Mouse (Mus musculus): ENCODE results near the gene Caskin2.

The Caskin2 gene

DNA sequence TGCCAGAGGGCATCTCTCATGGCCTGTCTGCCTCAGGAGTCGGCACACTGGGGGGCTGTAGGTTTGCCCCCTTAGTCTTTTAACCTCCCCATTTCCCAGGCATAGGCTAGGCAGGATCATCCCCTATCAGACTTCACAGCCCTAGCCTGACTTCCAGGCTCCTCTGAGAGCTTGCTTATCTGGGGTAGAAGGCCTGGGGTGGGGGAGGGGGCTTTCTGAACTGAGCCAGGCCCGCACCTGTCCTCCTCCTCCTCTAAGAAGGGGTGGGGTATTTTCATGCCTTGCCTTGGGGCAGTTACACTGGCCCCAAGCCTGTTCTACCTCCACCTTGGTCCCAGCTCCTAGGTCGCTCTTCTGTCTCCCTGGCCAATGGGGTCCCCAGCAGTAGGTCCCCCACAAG lies 18.1 kb upstream of the Caskin2 start:
- DNase-seq (ENCODE audit: low spot score in 2 of 2) = no peak

DNA sequence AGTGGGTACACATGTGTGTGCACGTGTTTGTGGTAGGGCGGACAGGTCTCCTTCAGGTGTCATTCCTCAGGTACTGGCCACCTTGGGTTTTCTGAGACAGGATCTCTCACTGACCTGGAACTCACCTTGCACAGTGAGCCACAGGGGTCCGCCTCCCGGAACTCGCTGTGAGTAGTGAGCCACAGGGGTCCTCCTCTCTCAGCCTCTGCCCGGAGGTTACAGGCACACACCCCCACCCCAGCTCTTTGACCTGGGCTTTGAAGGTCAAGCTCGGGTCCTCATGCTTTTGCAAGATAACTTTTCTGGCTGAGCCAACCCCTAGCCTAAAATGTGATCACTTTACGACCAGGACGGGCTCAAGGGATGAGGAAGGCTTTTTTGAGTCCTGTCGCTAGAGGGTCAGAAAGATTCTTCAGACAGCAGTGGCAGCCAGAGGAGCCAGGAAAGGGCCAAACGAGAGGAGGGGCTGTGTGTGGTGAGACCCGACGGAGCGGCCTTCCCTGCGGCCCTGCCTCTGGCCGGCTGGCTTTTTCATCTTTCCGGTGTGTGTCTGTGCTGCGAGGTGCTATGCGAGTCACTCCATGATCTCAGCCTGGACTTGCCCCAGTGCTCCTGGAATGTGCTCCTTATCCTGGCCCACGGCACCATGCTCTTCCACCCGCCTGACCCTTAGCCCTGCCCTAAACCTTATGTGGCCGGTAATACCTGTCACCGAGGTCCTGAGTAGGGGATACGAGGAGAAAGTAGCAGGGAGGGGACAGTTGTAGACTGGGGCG lies 17.3 kb upstream of the Caskin2 start:
- no peak for DNase-seq (ENCODE audit: low spot score in 2 of 2)

DNA sequence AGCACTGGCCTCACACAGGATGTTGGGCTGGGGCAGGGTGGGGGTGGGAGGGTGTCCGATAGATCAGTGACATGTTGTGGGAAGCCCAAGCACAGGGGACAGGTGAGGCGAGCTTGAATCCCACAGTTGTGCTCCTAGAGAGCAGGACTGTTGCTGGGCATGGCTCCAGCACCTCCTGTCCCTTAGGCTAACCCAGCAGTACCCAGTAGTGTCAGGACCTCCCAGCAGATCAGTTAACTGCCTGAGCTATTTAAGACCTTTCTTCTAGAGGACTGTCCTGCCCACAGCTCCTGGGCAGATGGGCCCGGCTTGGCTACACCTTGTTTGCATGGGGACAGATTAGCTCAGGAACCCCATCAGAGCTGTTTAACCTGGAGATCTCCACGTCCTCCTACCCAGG lies 15.6 kb upstream of the Caskin2 start:
- no peak for DNase-seq (ENCODE audit: low spot score in 2 of 2)

DNA sequence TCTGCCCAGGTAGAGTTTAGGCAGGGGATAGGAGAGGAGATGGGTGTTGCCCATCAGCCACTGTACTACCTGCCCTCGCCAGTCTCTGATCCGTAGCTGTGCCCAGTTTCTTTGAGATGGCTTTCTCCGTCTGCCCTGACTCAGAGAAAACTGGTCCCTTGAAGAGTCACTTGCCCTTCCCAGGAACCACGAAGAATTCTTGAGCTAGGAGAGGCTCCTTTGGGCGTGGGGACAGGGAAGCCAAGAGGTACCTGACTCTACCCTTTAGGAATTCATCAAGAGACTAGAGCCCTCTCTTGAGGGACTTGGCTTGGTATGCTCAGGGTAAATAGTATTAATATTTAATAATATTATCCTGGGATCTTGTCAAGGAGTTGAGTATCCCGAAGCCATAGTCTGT lies 14.2 kb upstream of the Caskin2 start:
- DNase-seq (ENCODE audit: low spot score in 2 of 2) = no peak

DNA sequence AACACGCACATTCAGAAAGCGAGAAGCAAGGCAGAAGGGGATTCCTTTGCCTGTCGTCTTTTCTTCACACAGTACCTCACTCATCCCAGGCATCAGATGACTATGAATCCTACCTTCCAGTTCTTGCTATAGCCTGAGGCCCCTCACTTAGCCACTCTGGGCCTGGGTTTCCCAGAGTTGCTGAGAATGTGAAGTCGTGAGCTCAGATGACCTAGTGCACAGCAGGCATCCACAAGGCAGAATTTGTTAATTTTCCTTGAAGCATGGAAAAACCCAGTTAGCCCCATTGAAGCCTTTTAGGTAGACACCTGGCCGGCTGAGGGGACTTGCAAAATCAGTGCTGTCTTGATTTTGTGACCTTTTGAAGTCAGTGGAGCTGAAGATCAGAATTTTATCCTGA lies 13.0 kb upstream of the Caskin2 start:
- no peak for DNase-seq (ENCODE audit: low spot score in 2 of 2)

DNA sequence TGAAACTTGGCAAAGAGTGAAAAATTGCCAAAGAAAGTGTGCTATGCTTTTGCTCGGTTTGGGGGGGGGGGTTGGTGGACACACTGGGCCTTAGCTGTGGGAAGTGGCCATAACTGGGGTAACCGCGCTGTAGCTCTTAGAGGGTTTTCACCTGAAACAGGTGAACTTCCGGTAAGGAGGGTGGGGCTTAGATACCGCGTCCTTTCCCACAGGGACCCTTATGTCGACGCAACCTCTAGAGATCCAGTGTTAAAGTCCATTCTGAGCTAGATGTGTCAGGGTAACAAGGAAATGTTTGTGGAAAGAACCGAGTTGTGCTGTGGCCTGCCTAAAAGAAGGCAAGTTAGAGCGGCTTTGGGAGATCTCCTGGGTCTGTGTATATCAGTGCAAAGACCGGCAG lies 11.4 kb upstream of the Caskin2 start:
- no peak for DNase-seq (ENCODE audit: low spot score in 2 of 2)

DNA sequence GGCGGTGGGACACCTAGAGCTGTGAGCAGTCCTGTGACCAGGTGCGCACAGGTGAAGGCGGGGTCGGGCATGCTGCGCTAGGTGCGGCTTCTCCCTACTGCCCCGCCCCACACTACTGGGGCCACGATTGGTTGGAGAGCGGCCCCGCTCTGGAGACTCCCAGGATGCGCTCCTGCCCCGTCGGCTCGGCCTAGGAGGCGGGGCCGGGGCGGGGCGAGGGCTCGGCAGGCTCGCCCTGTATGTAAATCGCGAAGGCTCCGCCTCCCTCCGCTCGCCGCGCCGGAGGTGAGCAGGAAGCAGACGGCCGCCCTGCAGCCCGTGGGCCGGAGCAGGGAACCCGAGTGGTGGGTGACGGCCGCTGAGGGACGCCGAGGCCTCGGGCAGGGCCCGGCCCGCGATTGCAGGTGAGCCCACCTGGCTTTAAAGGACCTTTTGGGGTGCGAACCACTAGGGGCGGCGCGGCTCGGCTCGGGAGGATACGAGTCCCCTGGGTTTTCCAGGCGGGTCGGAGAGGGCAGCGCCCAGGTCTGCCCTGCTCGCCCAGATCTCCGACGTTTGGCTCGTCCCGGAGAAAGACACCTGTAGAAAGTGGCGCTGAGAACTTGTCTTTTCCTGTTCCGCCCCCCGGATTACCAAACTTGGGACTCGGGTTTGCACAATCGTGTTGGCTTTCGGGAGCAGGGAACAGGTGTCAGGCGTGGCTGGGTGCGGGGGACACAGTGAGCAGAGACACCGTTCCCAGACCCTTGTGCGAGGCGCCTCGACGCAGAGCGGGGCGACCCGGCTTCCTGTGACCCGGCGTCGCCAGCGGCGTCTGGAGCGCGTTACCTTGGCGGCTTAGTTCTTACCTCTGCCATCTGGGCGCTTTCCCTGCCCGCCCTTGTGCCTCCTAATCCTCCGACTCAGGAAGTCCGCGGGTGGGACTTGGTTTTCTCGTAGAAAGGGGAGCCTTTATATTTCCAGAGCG lies 10.6 kb upstream of the Caskin2 start, which contains the start of gene Llgl2:
TSS of gene Llgl2 (plus strand) at position 276 of the 967 bp plus-strand sequence.
- peak; percentile 72 to 81 for DNase-seq (ENCODE audit: low spot score in 2 of 2)

DNA sequence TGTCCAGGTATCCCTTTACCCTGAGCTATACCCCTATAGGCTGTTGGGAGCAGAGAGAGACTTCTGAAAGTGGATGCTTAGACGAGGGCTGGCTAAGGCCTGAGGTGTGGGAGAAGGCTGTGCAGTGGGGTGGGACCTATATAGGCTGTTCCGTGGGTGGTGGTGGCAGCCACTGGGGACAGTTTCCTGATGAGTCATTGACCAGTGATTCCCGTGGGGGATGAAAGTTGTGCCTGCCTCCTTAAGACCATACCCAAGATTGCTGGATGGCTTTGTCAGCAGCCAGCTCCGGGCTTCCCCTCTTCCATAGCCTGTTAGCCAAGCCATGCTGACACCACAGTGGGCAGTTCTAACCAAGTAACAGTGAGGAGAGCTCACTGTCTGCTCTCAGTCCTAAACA lies 7.6 kb upstream of the Caskin2 start:
- DNase-seq (ENCODE audit: low spot score in 2 of 2) = no peak

DNA sequence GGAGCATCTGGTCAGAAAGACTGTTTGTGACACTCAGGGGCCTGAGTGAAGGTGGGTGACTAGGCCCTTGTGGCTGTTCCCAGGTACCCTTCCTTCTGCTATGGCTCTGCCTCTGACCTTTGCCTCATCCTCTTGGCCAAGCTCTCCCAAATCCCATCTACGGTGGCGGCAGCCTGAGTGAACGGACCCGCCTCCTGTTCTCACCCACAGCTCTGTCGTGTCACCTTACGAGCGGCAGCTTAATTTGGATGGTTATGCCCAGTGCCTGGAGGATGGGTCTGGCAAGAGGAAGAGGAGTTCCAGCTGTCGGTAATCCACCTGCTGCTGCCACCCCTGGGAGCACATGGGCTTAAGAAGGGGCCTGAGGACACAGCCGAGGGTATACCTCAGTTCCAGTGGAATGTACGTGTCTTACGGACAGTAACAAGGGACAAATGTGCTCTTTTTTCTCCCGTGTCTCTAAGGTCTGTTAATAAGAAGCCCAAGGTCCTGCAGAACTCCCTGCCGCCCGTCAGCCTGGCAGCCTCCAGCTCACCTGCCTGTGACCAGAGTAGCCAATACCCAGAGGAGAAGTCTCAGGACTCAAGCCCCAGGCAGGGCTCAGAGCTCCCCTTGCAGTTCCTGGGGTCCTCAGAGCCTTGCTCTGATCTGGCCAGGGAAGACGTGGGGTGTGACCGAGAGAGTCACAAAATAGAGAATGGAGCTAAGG lies 6.6 kb upstream of the Caskin2 start:
- no peak for DNase-seq (ENCODE audit: low spot score in 2 of 2)

DNA sequence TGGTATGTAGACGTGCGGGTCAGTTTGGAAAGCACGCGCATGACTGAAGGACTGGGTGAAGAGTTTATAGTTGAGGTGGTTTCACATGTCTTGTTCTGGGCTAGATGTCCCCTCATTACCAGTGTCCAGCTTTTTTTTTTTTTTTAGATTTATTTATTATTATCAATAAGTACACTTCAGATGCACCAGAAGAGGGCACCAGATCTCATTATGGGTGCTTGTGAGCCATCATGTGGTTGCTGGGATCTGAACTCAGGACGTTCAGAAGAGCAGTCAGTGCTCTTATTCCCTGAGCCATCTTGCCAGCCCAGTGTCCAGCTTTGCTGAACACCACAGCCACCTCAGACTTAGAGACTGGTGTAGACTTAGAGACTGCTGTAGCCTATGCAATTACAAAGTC lies 3.9 kb upstream of the Caskin2 start:
- DNase-seq (ENCODE audit: low spot score in 2 of 2) = no peak

DNA sequence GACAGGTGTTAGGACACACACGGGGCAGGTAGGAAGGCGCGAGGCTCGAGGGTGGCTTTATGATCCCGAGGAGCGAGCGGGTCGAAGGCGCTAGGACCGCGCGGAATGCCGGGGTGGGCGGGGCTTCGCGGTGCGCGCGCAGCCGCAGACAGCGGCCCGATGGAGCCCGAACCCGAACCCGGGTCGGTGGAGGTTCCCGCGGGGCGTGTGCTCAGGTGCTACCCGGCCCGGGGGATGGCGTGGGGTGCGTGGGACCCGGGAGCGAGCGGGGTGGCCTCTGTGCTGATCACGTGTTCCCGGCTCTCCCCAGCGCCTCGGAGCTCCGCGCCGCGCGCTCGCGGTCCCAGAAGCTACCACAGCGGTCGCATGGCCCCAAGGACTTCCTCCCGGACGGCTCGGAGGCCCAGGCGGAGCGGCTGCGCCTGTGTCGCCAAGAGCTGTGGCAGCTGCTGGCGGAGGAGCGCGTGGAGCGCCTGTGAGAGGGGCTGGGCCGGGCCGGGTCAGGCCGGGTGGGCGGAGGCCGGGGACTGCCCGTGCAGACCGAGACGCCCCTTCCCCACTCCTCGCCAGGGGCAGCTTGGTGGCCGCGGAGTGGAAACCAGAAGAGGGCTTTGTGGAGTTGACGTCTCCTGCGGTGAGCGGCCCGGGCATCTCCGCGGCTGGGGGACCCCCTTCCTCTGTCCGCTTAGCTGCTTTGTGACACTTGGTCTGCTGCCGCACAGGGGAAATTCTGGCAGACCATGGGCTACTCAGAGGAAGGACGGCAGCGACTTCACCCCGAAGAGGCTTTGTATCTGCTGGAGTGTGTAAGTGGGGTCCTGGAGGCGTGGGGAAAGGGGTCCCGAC lies 1.4 kb upstream of the Caskin2 start, which contains the start of gene Tsen54:
TSS of gene Tsen54 (plus strand) at position 120 of the 846 bp plus-strand sequence.
- DNase-seq (ENCODE audit: low spot score in 2 of 2) = peak; percentile 83 to 91

DNA sequence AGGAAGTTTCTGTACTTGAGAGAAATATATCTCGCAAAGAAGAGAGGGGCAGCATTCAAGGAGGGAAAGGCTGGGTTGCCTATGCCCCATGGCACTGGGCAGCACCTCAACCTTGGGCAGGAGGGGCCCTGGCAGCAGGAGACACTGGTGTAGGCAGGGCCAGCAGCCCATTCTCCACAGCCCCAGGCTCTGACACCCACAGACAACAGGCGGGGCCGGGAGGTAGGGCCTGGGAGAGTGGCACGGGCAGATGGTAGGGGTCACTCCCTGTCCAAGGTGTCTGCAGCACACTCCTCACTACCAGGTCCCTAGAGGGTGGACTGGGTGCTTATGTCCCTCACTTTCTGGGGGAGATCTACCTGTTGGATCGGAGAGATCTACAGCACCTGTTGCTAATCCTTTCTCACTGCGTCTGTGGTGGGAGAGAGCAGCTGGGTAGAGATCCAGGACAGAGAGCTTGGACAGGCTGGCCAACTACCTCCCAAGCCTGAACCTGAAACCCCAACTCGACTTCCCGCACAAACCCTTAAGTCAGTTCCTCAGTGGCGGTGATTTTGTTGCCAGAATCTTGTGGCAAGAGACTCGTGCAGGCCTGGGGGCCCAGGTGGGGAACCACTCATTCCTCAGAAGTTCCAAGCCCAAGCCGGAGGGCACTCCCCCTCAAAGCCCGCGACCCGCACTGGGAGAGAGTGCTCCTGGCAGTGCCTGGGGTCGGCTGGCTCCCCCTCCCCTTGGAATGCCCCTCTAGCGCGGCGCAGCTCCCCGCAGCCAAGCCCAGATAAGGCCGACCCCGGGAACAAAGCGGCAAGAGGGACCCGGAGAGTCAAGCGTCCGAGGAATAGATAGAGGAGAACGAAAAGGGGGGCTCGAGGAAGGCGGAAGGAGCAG lies 662 bp downstream of the Caskin2 start:
- DNase-seq (ENCODE audit: low spot score in 2 of 2) = no peak

DNA sequence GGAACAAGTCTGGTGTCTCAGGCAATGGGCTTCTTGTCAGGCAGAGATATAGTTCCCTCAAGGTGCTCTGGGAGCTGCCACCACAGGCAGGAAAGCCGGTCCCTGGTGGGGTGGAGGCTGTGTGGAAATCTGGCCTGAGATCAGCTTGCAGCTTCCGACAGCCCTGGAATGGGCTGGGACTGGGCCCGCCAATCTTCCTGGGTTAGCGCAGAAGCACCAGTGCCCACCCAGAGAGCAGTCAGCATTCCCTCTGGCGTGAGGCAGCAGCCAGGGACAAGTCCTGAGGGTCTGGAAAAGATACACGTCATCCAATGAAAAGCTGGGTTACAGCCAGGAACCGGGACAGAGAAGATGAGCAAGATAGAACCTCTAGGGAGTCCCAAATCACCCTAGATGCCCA lies 1.3 kb downstream of the Caskin2 start:
- no peak for DNase-seq (ENCODE audit: low spot score in 2 of 2)

DNA sequence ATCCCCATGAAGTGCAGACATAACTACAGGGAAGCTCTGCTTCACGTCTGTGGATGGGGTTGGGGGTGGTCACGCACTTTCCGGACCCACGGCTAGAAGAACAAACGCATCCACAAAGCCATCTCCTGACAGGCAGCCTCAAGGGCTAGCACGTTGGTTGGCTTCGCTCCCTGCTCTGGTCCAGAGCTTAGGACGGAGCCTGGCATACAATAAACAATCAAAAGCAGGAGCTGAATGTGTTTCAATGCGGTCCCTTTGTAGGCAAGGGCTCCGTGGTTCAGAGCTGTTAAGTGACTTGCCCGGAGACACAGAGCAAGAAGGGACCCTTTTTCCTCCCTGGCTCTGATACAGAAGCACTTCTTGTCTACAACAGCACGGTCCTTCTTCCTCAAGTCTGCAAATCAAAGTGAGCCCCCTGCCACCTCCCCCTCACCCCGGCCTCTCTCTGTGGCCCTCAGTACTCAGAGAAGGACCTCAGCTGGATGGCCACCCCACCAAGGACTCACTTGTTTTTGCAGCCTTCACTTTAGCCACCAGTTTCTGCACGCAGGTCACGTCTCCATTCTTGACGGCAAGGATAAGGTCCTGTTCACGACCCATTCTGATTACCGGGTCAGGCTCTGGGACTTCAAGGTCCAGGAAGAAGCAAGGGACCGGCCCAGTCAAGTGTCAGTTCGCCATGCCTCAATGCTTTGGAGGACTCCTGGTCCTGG lies 1.9 kb downstream of the Caskin2 start:
- no peak for DNase-seq (ENCODE audit: low spot score in 2 of 2)

DNA sequence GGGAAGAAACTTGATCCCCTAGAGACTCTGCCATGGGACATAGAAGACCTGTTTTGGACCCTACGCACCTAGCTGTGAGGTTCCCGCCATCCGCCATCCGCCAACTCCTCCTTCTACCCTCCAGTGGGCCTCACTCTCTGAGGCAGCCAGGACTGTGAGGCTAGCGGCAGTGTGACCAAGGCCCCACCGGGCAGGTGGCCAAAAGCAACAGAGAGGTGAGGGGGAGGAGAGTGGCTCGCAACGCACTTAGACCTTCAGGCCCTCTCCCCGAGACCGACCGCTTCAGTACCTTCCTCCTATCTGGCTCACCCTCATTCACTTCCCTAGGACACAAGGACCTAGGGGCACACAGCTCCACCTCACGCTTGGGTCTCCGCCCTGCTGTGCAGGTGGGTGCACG lies 3.1 kb downstream of the Caskin2 start:
- DNase-seq (ENCODE audit: low spot score in 2 of 2) = no peak

DNA sequence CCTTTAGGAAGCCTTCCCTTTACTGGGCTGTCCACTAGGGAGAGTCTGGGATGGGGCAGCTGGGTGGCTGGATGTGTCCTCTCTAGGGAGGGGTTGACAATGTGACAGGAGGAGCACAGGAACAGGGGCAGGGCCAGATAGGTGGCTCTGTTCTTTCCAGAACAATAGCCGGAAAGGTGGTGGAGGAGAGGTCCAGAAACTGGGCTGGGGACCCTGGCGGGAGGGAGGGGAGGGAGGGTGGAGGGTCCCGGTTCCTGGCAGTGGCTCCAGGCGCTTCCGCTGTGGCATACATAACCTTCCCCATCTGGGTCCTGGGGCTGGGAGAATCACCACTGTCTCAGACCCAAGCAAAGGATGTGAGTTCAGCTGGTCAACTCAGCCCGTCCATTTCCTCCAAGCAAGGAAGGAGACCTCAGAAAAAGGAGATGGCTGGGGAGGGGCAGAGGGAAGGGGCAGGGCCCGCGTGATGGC lies 4.1 kb downstream of the Caskin2 start:
- DNase-seq (ENCODE audit: low spot score in 2 of 2) = no peak

DNA sequence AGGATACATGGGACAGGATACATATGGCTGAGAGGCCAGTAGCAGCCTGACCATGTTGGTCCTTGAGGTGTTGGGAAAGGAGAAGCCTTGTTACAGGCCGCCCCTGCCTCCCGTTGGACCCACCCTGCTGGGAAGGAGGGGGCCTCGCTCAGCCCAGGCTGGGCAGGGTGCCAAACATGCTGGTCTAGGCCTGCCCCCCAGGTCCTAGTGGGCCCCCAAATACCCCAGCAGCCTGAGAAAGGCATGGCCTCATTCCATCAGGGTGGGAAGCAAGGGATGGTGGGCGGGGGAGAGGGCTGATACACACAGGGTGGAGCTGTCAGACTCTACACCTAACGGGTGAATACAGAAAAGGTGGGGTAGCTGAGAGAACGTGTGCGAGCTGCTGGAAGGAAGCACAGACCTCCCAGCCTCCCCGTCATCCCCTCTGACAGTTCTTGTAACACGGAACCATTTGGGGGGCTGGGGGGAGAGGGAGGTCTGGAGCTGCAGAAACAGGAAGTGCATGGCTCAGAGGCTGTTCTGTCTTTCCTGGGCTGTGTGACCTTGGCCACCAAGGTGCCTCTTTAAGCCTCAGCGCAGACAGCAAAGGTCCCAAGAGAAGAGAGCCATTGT lies 4.6 kb downstream of the Caskin2 start:
- DNase-seq (ENCODE audit: low spot score in 2 of 2) = no peak

DNA sequence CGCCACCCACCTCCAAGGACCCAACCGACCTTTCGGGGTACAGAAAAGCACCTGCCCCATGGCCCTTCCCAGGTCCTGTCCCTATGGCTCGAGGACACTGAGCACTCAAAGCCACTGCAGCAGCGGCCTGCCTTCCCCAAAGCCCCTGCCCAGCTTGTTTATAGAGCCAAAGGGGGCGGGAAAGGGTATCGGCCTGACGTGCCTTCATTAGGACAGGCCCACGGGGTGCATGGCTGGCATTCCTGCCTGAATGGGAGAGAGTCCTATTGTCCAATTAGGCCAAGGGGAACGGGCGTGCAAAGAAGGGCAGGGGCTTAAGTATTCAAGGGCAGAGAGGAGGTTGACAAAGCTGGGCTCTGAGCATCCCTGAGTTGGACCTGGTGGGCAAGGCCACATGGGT lies 5.5 kb downstream of the Caskin2 start:
- no peak for DNase-seq (ENCODE audit: low spot score in 2 of 2)

DNA sequence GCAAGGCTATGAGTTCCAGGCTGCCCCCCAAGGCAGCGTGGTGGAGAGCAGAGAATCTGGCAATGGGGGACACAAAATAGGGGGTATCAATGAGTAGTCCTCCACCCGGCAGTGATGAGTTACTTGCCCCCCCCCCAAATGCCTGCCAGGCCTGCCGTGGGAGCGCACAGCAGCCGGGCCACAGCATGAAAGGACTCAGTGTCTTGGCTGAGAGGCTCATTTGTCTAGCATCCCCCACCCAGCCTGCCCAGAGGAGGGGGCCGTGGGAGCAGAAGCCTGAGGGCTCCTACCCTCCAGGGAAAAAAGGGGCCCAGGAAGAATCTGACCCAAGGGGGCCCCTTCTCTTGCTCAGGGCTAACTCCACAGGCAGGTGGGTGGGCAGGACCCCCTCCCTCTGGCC lies 6.1 kb downstream of the Caskin2 start:
- no peak for DNase-seq (ENCODE audit: low spot score in 2 of 2)
